Comparison of ENCODE assay signal across 9 mouse cellular contexts in genomic region chr2:179729002-179729401, GRCm38 (mm10).
DNase-seq lines count a peak whose midpoint lies in the region; ATAC-seq and TF ChIP-seq lines count a peak whose summit lies in the region.
"Had no signal": no experiment of that assay in that cellular context is flagged by ENCODE, and none has a peak within 500 bp of the region (broad histone marks: within the 10 kb centered on the region; RNA-seq: fewer than 3 reads in every experiment).

No protein-coding gene starts in this region.

- no peaks in the 10 kb centered on the region for H3K27me3 ChIP-seq in E14TG2a.4 (ENCODE audit: insufficient read depth, low read length)
- H3K27me3 ChIP-seq in hindbrain, embryonic 12.5 days: 0 out of 2 replicates have a peak, but pooled peaks cover 7% of the 10 kb centered on the region

- 0 out of 2 replicates have a peak, but pooled peaks cover 6% of the 10 kb centered on the region for H3K4me1 ChIP-seq in E14TG2a.4 (replicated peaks; ENCODE audit: low read depth, low read length)
- H3K4me1 ChIP-seq in hindbrain, embryonic 12.5 days: peaks cover 21% of the 10 kb centered on the region

- no peak overlapping the region for H3K4me3 ChIP-seq in E14TG2a.4 (replicated peaks; ENCODE audit: low read length)
- H3K4me3 ChIP-seq in hindbrain, embryonic 12.5 days: no peak overlapping the region
- H3K4me3 ChIP-seq: midbrain, embryonic 12.5 days had no signal

- no peaks in the 10 kb centered on the region for H3K9me3 ChIP-seq in E14TG2a.4 (ENCODE audit: low read length)
- no peaks in the 10 kb centered on the region for H3K9me3 ChIP-seq in hindbrain, embryonic 12.5 days (replicated peaks)
- H3K9me3 ChIP-seq: midbrain, embryonic 12.5 days had no signal

- 61% methylated on average over 8 of the region's 8 CpGs for WGBS in hindbrain, embryonic 12.5 days

- ATAC-seq in hindbrain, embryonic 12.5 days (ENCODE audit: low FRiP score): no peak

- no peaks in the 10 kb centered on the region for H3K36me3 ChIP-seq in E14TG2a.4 (ENCODE audit: insufficient read depth, low read length)
- no peaks in the 10 kb centered on the region for H3K36me3 ChIP-seq in hindbrain, embryonic 12.5 days
- H3K36me3 ChIP-seq: midbrain, embryonic 12.5 days had no signal

- peak; percentile 28 for DNase-seq in cerebellum, adult 11 months
- no peak for DNase-seq in cerebellum, adult 9-11 months
- DNase-seq in kidney, postnatal 4 days: peak; percentile 45 to 50
- DNase-seq in kidney, adult 9 months: no peak
- DNase-seq in lung, postnatal 10 days: peak; percentile 16
- DNase-seq in left cerebral cortex, adult 9 months (ENCODE audit: low spot score in 2 of 2): no peak

- H3K9ac ChIP-seq in hindbrain, embryonic 12.5 days: no peak overlapping the region
- H3K9ac ChIP-seq: midbrain, embryonic 12.5 days had no signal

- H3K4me2 ChIP-seq in hindbrain, embryonic 12.5 days (replicated peaks): no peak overlapping the region
- H3K4me2 ChIP-seq: midbrain, embryonic 12.5 days had no signal

- peak; percentile 71 for TF ChIP-seq CTCF in E14TG2a.4 (conservative IDR thresholded peaks at IDR 0.05; ENCODE audit: low read length)

- H3K27ac ChIP-seq in hindbrain, embryonic 12.5 days: no peak overlapping the region
- H3K27ac ChIP-seq: midbrain, embryonic 12.5 days had no signal

Comparison
In these comparisons a context has a peak if more than half of its experiments do, and no peak if none do; other contexts are left out.
1. DNase-seq: peak in cerebellum, adult 11 months (single experiment), kidney, postnatal 4 days (2 of 2) and lung, postnatal 10 days (single experiment); none in cerebellum, adult 9-11 months (single experiment), kidney, adult 9 months (single experiment) and left cerebral cortex, adult 9 months (0 of 2).